Mouse (Mus musculus): ENCODE data around the gene Olfr397.

Gene Olfr397

DNA sequence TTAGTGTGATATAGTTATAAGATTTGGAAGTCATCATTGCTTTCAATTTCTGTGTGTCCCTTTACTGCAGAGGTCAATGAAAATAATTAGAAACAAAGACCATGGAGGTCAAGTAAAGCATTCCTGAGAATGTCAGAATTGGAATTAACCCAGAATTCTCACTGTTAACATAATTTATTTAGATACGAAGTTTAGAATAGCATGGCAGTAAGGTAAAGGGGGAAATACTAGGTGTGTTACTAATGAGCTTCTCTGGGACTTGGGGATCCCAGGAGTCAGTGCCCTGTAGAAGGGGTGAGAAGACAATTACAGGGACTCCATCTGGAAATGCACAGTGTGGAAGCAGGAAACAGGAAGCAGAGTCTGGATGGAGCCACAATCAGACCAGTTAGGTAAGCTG, at the start of gene Olfr397:
Gene Olfr397 (plus strand): TSS at position 301 of the 400 bp plus-strand sequence.
- DNase-seq (ENCODE audit: low spot score) = no peak

DNA sequence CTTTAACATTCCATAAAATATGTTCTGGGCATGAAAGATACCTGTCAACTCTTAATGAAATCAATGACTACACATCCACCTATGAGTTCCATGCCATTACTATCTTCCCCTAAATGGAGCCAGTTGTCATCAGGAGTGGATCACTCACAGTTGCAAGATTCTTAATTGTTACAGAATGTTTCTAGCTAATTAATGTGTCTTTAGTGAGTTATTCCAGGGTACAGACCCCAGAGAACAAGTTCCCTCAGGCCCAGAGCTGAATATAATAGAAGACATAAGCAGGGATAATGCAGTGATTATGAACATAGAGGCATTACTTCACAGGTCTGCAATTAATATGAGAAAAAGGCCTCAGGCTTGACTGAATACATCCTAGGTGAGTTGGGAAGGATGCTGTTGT, 24.2 kb upstream of the Olfr397 start, which contains the start of gene Olfr23:
Gene Olfr23 (plus strand): TSS at position 301 of the 400 bp plus-strand sequence.
- DNase-seq (ENCODE audit: low spot score) = no peak

DNA sequence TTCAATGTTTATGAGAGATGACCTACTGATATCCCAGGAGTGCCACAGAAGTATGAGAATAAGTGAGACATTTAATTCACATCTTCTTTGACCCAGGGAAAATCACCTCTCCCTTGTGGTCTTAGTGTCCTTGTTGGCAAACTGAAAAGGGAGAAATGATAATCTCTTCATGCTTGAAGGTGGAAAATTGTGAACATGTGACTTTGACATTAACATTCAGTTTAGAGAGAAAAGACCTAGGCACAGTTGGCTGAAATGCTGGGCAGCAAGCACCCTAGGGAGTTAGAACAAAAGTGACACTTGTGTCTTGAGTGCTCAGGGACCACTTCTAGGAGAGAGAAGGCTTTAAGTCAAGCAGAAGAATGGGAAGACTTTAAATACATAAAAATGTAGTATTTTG, 29.7 kb downstream of the Olfr397 start, which contains the start of gene Olfr398:
Gene Olfr398 (minus strand): TSS at position 101 of the 400 bp plus-strand sequence.
- DNase-seq (ENCODE audit: low spot score) = no peak

DNA sequence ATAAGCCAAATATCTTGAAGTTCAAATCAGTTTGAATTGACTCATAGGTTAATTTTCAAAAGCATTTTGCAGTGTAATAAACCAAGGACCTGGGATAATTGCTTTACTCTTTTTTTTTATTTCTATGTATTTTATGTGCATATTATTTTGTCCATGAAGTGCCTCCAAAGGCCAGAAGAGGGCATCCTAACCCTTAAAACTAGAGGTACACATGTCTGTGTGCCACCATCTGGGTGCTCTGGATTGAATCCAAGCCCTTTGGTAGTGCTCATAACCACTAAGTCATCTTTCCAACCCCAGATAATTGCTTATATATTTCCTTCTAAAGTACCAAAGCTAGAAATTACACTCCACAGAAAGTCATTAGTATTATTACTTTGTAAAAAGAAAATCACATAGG, 32.5 kb downstream of the Olfr397 start:
- DNase-seq (ENCODE audit: low spot score) = no peak

Measured in urinary bladder, postnatal 14 days (tissue).